Mouse (Mus musculus) hindbrain, embryonic 12.5 days (tissue): ENCODE data around the gene 5730522E02Rik. TPM values are rescaled to one million over a fixed set of nuclear protein-coding genes. Genes with fewer than 3 reads are reported as not detected.
A peak's percentile ranks its signal among the peaks of the same experiment; 100 is the strongest.

Experiments
- ATAC-seq: fragments of 200-750 bp; cut with Nextera tagmentation; 2 replicates; pipeline ENCODE4 v1.8.0; 2017; ENCODE audit warnings: moderate TSS enrichment; ENCODE audit not compliant: low FRiP score
- H3K27ac ChIP-seq: fragments of 300-500 bp; sonication (generic); 2 replicates; pipeline ENCODE4 v1.5.1; 2016; ENCODE audit warnings: mild to moderate bottlenecking
- H3K27me3 ChIP-seq: fragments of 300-500 bp; sonication (generic); 2 replicates; pipeline ENCODE4 v1.6.1; 2016; ENCODE audit warnings: mild to moderate bottlenecking
- H3K36me3 ChIP-seq: fragments of 300-500 bp; sonication (generic); 2 replicates; pipeline ENCODE4 v1.6.1; 2016; ENCODE audit warnings: mild to moderate bottlenecking
- H3K4me1 ChIP-seq: fragments of 300-500 bp; sonication (generic); 2 replicates; pipeline ENCODE4 v1.6.1; 2016
- H3K4me2 ChIP-seq: fragments of 300-500 bp; sonication (generic); replicated peaks from 2 replicates; pipeline ENCODE4 v1.6.1; 2016; ENCODE audit warnings: mild to moderate bottlenecking
- H3K4me3 ChIP-seq: fragments of 300-500 bp; sonication (generic); 2 replicates; pipeline ENCODE4 v1.5.1; 2016; ENCODE audit warnings: mild to moderate bottlenecking
- H3K9ac ChIP-seq: fragments of 300-500 bp; sonication (generic); 2 replicates; pipeline ENCODE4 v1.6.1; 2016; ENCODE audit warnings: mild to moderate bottlenecking, moderate library complexity
- H3K9me3 ChIP-seq: fragments of 300-500 bp; sonication (generic); replicated peaks from 2 replicates; pipeline ENCODE4 v1.6.1; 2016; ENCODE audit warnings: mild to moderate bottlenecking
- WGBS: fragments of 180-500 bp; shearing (Covaris S2); methylation state at CpG from one replicate; pipeline ENCODE4 v1.1.7; 2016; 5-methylcytosine and 5-hydroxymethylcytosine counted together
- polyA plus RNA-seq: library from polyadenylated mRNA; unstranded; fragments of >200 nt; fragmentation: Nextera tagmentation; extraction: Ambion mirVana; gene quantifications from 2 replicates; pipeline ENCODE4 v1.2.1, GENCODE M21; 2016

Gene 5730522E02Rik
- polyA plus RNA-seq, 1 experiment from 2014 or later, result 10.1 TPM

DNA sequence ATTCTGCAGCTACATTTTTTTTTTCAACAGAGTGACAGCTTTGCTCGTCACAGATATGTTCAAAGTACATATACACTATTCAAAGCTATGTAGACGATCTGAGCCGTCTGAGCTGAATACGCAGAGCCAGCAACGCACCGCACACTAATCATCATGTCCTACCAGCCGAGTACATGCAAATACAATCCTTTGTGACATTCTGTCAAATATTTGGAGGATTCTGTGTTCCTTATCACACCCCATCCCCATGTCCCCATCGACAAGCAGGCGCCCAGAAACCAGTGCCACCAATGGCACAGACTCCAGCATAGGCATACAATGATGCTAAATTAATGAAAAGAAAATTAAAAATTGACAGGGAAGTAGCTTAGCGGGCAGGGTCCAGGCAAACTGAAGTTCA, 356.3 kb downstream of the 5730522E02Rik start:
- H3K9ac ChIP-seq, result no peak overlapping the region
- H3K4me2 ChIP-seq, result no peak overlapping the region
- 55% methylated on average over 10 of the region's 10 CpGs for WGBS
- no peaks in the 10 kb centered on the region for H3K27me3 ChIP-seq
- no peaks in the 10 kb centered on the region for H3K9me3 ChIP-seq
- ATAC-seq, result 0 out of 2 replicates have a peak, but pooled peaks have one; percentile 33
- H3K4me3 ChIP-seq, result no peak overlapping the region
- H3K4me1 ChIP-seq, result peaks cover 33% of the 10 kb centered on the region
- no peaks in the 10 kb centered on the region for H3K36me3 ChIP-seq
- peak overlapping the region; percentile 69 for H3K27ac ChIP-seq

DNA sequence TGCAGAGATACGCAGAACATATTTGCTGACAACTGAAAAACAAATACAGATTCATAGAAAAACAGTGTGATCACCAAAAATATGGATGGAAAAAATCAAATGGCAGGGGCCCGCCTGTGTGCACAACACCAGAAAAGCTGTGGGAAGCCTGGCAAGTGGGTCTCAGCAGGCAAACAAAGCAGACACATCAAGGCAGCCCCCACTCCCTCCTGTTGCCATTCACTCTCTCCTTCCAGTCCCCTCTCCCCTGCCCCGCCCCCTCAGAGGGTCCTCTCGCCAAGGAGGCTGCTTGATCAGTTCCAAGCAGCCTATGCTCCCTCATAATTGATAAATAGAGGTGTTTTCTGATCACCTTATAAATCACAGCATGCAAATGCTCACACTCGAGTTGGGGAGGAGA, 357.5 kb downstream of the 5730522E02Rik start:
- Histone ChIP-seq H3K36me3 (no peaks in the 10 kb centered on the region), H3K4me2 (no peak overlapping the region), H3K27me3 (no peaks in the 10 kb centered on the region), H3K9ac (no peak overlapping the region), H3K4me3 (no peak overlapping the region), H3K4me1 (peaks cover 30% of the 10 kb centered on the region), H3K9me3 (no peaks in the 10 kb centered on the region), H3K27ac (peak overlapping the region; percentile 24; the same call in 1 of the 2 replicates)
- ATAC-seq, result peak; percentile 54; the same call in 1 of the 2 replicates
- WGBS, result 25% methylated on average over 5 of the region's 5 CpGs

DNA sequence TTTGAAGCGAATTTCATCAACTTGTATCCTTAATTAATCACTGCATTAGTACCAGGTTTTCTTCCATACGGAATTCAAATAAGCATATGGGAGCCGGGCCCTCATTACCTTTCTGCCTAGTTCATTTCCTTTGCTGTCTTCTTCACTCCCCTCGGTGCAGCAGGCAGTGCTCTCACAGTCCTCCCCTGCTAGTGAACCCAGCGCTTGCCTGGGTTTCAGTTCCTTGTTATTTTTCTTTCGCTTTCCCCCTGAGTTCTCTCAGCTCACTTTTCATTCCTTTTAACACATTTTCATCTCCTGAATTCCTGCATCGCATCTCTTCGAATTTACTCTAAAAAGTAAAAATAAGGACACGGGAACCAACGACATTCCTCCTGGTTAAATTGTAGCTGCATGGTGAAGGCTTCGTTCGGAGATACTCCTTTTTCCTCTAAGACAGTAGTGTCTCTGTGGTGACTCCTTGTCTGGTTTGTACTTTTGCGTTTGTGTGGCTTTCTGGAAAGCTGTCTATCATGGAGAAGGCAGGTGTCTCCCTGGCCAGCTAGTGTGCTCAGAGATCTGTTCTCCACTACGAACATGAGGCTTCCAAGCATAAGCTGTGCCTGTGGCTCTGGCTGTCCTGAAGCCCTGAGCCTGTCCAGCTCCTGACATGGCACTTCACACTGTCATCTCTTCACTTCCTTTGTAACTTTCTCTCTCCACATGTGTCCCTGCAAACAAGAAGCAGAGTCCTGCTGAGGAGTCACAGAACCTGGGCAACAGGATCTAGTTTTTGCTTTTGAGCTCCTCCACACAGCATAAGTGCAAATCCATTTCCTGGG, 361.5 kb downstream of the 5730522E02Rik start:
- ATAC-seq, result no peak
- 57% methylated on average over 14 of the region's 14 CpGs for WGBS

DNA sequence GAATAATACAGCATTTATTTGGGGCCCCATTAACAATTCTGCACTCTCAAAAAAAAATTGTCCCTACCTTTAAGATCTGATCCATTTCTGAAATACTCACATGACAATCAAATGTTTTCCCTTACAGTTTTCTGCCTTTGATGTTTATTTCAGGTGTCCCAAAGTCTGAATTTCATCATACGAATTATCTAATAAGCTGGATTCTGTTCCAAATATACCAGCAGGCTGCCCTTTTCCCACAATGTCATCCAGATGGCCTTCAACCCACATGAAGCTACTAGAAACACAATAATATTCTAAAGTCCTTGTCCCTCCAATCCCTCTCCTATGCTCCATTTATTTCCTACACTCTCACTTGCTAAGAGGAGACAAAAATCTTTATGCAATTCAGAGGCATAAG, 372.1 kb downstream of the 5730522E02Rik start:
- Histone ChIP-seq H3K36me3 (no peaks in the 10 kb centered on the region), H3K4me3 (no peak overlapping the region), H3K27ac (no peak overlapping the region), H3K4me1 (no peaks in the 10 kb centered on the region), H3K4me2 (no peak overlapping the region), H3K9ac (no peak overlapping the region), H3K27me3 (no peaks in the 10 kb centered on the region), H3K9me3 (no peaks in the 10 kb centered on the region)
- ATAC-seq, result no peak
- WGBS, result 89% methylated on average over 1 of the region's 1 CpGs

More for the DNA sequence above, 361.5 kb downstream of the 5730522E02Rik start:
- H3K4me2 ChIP-seq, result no peak overlapping the region
- peaks cover 6% of the 10 kb centered on the region for H3K4me1 ChIP-seq
- H3K27ac ChIP-seq, result no peak overlapping the region
- no peak overlapping the region for H3K4me3 ChIP-seq
- H3K36me3 ChIP-seq, result no peaks in the 10 kb centered on the region
- H3K27me3 ChIP-seq, result no peaks in the 10 kb centered on the region
- no peak overlapping the region for H3K9ac ChIP-seq
- H3K9me3 ChIP-seq, result no peaks in the 10 kb centered on the region

DNA sequence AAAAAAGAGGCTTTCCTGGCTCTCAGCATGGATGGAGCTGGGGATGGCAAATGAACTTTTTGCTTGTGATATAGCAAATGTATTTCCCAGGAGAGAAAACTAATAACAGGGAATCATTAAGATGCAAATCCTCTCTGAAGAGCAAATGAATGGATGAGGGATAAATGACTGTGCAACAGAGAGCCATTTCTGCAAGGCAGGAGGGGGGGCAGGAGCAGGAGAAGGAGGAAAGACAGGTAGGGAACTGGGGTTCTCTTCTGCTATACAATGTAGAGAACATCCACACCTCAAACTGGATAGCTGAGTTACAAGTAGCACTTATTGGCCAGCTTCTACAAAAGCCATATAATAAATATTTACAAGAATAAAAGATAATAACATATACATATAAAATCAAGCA, 390.8 kb downstream of the 5730522E02Rik start:
- H3K4me3 ChIP-seq, result no peak overlapping the region
- no peaks in the 10 kb centered on the region for H3K4me1 ChIP-seq
- no peak for ATAC-seq
- no peak overlapping the region for H3K9ac ChIP-seq
- no peak overlapping the region for H3K27ac ChIP-seq
- H3K9me3 ChIP-seq, result no peaks in the 10 kb centered on the region
- no peaks in the 10 kb centered on the region for H3K36me3 ChIP-seq
- no peak overlapping the region for H3K4me2 ChIP-seq
- H3K27me3 ChIP-seq, result no peaks in the 10 kb centered on the region

DNA sequence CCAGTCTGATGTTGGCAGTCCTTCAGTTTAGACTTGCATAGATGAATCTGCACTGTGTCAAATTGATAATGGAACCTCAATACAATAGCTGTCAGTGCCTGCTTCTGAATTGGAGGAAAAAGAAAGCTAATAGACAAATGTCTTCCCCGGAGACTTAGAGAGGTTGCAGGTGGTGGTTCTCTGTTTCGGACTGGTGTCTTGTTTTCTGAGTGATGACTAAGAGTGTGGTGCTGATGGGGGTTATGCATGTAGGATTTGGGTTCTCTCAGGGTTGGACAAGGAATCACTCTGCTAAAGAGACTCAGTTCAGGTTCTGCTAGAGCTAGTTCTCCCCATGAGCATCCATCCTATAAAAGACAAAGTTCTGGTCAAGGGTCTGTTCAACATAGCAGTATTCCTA, 397.1 kb downstream of the 5730522E02Rik start:
- ATAC-seq, result no peak
- no peaks in the 10 kb centered on the region for H3K9me3 ChIP-seq
- no peak overlapping the region for H3K27ac ChIP-seq
- WGBS, result 47% methylated on average over 2 of the region's 2 CpGs
- H3K4me1 ChIP-seq, result no peaks in the 10 kb centered on the region
- no peak overlapping the region for H3K4me3 ChIP-seq
- H3K27me3 ChIP-seq, result no peaks in the 10 kb centered on the region
- H3K9ac ChIP-seq, result no peak overlapping the region
- no peak overlapping the region for H3K4me2 ChIP-seq
- no peaks in the 10 kb centered on the region for H3K36me3 ChIP-seq

DNA sequence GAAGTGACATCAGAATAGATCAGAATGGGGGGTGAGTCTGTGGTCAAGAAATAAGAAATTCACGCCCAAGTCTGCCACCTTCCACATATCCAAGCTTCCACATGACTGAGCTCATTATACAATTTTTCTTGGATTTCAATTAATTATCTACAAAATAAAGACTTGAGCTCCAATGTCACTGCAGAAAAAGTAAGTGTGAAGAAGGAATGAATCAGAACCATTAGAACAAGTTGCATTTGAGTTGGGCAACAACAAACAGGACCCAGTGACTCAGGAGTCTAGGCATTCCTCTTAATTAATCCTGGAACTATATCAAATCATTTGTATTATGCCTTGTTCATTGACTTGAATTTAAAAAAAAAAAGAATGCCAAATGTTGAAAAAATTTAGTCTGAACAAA, 422.9 kb downstream of the 5730522E02Rik start:
- Histone ChIP-seq H3K4me2 (no peak overlapping the region), H3K4me3 (no peak overlapping the region), H3K9me3 (no peaks in the 10 kb centered on the region), H3K27me3 (no peaks in the 10 kb centered on the region), H3K9ac (no peak overlapping the region), H3K36me3 (no peaks in the 10 kb centered on the region), H3K27ac (no peak overlapping the region), H3K4me1 (no peaks in the 10 kb centered on the region)
- no peak for ATAC-seq
- 97% methylated on average over 1 of the region's 1 CpGs for WGBS

DNA sequence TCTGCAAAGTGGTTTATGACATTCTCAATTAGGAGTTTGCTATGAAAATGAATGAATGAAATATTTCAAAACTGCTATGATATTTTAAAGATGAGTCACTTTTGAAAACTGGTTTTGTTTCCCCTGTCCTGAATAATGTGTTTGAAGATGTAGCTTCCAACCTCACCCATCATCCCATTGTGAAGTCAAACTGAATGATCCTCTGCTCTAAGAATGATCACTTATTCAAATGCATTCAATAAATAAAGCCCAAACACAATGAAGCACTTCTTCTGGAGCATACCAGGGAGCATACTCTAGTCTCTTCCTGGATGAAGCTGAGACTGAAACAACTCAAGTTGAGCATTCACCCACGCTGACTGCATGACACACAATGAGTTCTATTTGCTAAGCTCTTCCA, 438.3 kb downstream of the 5730522E02Rik start:
- H3K9me3 ChIP-seq, result 0 out of 2 replicates have a peak, but pooled peaks cover 4% of the 10 kb centered on the region
- no peaks in the 10 kb centered on the region for H3K36me3 ChIP-seq
- H3K27ac ChIP-seq, result no peak overlapping the region
- no peaks in the 10 kb centered on the region for H3K27me3 ChIP-seq
- no peak overlapping the region for H3K4me2 ChIP-seq
- peaks cover 7% of the 10 kb centered on the region for H3K4me1 ChIP-seq
- no peak overlapping the region for H3K9ac ChIP-seq
- 61% methylated on average over 1 of the region's 1 CpGs for WGBS
- no peak for ATAC-seq
- H3K4me3 ChIP-seq, result no peak overlapping the region

DNA sequence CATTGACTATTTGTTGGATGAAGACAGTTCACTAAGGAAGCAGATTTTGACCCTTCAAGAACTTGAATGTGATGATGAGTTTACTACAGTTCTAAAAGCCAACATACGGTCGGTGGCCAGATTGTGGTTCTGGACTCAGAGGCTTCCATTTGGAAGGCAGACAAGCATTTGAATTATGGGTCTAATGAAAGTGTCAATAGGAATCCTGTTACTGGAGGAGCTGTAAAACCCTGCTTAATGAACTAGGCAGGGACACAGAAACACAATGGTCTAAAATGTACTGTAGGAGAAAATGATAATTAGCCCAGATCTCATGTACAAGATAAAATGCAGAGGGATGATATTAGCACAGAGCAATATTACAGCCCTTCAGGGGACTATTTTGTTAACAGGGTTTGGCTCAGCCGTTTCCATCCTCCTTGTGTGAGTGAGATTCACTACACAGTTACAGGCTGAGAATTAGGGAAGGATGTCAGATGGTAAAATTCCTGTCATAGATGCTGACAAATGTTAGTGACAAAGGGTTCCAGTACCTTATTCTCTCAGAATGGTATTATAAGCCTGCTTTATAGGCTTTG, 439.5 kb downstream of the 5730522E02Rik start:
- Histone ChIP-seq H3K27ac (no peak overlapping the region), H3K9ac (no peak overlapping the region), H3K4me1 (peaks cover 9% of the 10 kb centered on the region), H3K9me3 (0 out of 2 replicates have a peak, but pooled peaks cover 2% of the 10 kb centered on the region), H3K4me2 (no peak overlapping the region), H3K4me3 (no peak overlapping the region), H3K36me3 (no peaks in the 10 kb centered on the region), H3K27me3 (no peaks in the 10 kb centered on the region)
- 90% methylated on average over 3 of the region's 3 CpGs for WGBS
- no peak for ATAC-seq

DNA sequence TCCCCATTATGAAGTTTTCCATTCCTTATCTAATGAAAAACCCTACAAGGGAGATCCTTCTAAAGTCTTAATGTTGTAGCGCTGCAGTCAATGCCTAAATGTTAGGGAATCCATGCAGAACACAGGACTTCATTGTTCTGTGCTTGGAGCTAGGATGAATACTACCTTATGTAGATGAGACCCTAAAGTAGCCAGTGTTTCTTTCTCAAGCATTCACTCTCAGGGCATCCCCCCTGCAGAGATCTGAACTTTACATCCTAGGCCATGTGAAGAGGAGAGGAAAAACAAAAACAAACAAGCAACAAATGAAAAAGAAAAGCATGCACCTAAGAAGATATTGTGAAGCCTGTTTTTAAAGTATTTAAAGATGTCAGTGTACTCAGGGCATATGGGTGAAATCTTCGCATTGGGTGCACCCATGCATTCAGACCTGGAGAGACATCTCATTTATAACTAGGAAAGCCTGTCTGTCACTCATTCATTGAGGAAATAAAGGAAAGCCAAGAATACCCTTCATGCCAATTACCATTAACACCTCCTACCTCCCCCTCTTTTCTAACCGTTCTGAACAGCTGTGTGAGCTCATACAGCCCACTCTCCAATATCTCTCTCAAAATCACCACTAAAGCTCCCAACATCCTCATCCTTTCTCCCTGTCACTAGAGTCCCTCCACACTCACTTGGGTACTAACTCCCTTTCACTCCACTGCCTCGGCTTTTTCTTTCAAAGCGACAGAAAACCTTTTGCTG, 442.8 kb downstream of the 5730522E02Rik start:
- no peak overlapping the region for H3K4me2 ChIP-seq
- peaks cover 9% of the 10 kb centered on the region for H3K4me1 ChIP-seq
- no peaks in the 10 kb centered on the region for H3K27me3 ChIP-seq
- 14% methylated on average over 5 of the region's 5 CpGs for WGBS
- no peak overlapping the region for H3K27ac ChIP-seq
- no peaks in the 10 kb centered on the region for H3K36me3 ChIP-seq
- no peaks in the 10 kb centered on the region for H3K9me3 ChIP-seq
- H3K4me3 ChIP-seq, result no peak overlapping the region
- ATAC-seq, result peak; percentile 56; the same call in 1 of the 2 replicates
- H3K9ac ChIP-seq, result no peak overlapping the region

DNA sequence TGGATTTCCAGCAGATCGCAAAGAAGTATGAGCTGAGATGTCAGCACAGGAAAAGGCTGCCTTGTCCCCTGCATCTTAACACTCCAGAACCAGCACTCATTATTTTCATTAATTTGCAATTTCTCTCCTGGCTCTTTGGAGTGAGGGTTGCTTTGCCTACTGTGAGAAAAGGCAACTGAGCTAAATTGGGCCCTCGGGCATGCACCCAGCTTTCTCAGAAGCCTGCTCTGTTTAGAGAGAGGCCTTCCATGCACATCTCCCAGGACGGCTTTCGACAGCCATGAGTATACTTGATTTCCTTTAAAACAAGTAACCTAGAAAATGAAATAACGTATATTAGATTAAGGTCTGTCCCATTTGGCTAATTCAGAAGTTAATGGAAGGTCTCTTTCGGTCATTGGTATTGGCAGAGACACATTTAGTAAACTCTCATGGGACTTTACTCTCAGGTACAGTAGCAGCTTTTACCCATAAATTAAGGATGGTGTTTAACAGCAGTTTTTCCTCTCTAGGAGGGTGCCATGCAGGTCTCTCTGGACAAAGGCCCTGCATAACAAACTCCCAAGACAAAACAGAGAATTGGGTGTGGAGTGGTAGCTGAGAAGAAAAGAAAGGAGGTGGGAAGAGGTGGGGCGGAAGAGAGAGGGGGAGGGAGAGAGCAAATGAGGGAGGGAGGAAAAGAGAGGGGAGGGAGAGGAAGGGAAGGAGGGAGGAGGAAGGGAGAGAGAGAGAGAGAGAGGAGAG, 457.2 kb downstream of the 5730522E02Rik start:
- H3K36me3 ChIP-seq, result no peaks in the 10 kb centered on the region
- H3K9me3 ChIP-seq, result no peaks in the 10 kb centered on the region; the same call in 1 of the 2 replicates
- H3K4me3 ChIP-seq, result no peak overlapping the region
- H3K27ac ChIP-seq, result no peak overlapping the region
- H3K27me3 ChIP-seq, result no peaks in the 10 kb centered on the region
- H3K9ac ChIP-seq, result no peak overlapping the region
- 75% methylated on average over 7 of the region's 7 CpGs for WGBS
- H3K4me2 ChIP-seq, result no peak overlapping the region
- H3K4me1 ChIP-seq, result no peaks in the 10 kb centered on the region; the same call in 1 of the 2 replicates
- ATAC-seq, result no peak

DNA sequence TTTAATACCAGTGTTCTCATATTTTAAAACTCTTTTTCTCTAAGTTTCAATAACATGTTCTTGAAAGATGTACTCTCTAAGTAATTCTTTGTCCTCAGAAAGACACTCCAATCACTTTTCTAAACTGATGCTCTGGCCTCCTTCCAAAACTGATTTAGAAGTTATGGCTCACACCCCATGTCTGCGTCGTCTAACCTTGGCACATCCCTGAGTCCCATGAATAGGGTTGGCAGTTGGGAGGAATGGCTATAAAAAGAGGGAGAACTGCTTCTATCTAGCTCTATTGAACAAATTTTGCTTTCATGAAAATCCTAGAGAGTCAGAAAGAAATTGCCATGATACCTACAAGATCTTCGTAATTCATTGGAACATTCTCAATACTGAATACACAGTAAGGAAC, 458.1 kb downstream of the 5730522E02Rik start:
- WGBS, result 92% methylated on average over 3 of the region's 3 CpGs
- no peak for ATAC-seq
- H3K4me3 ChIP-seq, result no peak overlapping the region
- H3K27ac ChIP-seq, result no peak overlapping the region
- no peak overlapping the region for H3K9ac ChIP-seq
- H3K27me3 ChIP-seq, result no peaks in the 10 kb centered on the region
- no peak overlapping the region for H3K4me2 ChIP-seq
- no peaks in the 10 kb centered on the region for H3K36me3 ChIP-seq
- no peaks in the 10 kb centered on the region; the same call in 1 of the 2 replicates for H3K4me1 ChIP-seq
- no peaks in the 10 kb centered on the region; the same call in 1 of the 2 replicates for H3K9me3 ChIP-seq
